Mouse (Mus musculus) ES-Bruce4 (cell line): ENCODE measurements around the gene Cabin1. TPM values are rescaled to one million over a fixed set of nuclear protein-coding genes. Genes with fewer than 3 reads are reported as not detected.

Experiments used
- H3K27ac ChIP-seq: 2 replicates; pipeline ENCODE4 v1.5.1; 2012; ENCODE audit warnings: low read length, inconsistent platforms; ENCODE audit not compliant: insufficient read depth
- H3K27me3 ChIP-seq: 2 replicates; pipeline ENCODE4 v1.6.1; 2012; ENCODE audit warnings: mild to moderate bottlenecking, low read length, inconsistent platforms; ENCODE audit not compliant: control insufficient read depth, poor library complexity, insufficient read depth, severe bottlenecking
- H3K36me3 ChIP-seq: 2 replicates; pipeline ENCODE4 v1.6.1; 2012; ENCODE audit warnings: inconsistent platforms, mild to moderate bottlenecking, low read length, moderate library complexity; ENCODE audit not compliant: control insufficient read depth, poor library complexity, insufficient read depth, severe bottlenecking
- H3K4me1 ChIP-seq: one replicate; pipeline ENCODE4 v1.8.1; 2011; ENCODE audit warnings: low read length; ENCODE audit not compliant: control insufficient read depth, insufficient read depth
- H3K4me3 ChIP-seq: 2 replicates; pipeline ENCODE4 v1.5.1; 2011; ENCODE audit warnings: low read depth, mild to moderate bottlenecking, low read length
- H3K9ac ChIP-seq: 2 replicates; pipeline ENCODE4 v1.6.1; 2012; ENCODE audit warnings: low read depth, mild to moderate bottlenecking, inconsistent platforms; ENCODE audit not compliant: poor library complexity, severe bottlenecking
- H3K9me3 ChIP-seq: replicated peaks from 2 replicates; pipeline ENCODE4 v1.6.1; 2012; ENCODE audit warnings: mild to moderate bottlenecking, low read length, inconsistent platforms; ENCODE audit not compliant: control insufficient read depth, poor library complexity, insufficient read depth, severe bottlenecking
- CTCF ChIP-seq: IDR thresholded peaks from one replicate; pipeline ENCODE4 v1.8.1; 2011; ENCODE audit warnings: low read depth, low read length
- EP300 ChIP-seq: IDR thresholded peaks from 2 replicates; pipeline ENCODE4 v1.6.1; 2011; ENCODE audit warnings: low read depth, low read length; ENCODE audit not compliant: insufficient read depth
- POLR2A ChIP-seq: IDR thresholded peaks from one replicate; pipeline ENCODE4 v1.8.1; 2011; ENCODE audit warnings: low read length; ENCODE audit not compliant: insufficient read depth
- polyA plus RNA-seq: library from polyadenylated mRNA; stranded (reverse); fragments of >200 nt; gene quantifications from 2 replicates; pipeline ENCODE4 v1.2.4, GENCODE M21; 2011; ENCODE audit warnings: low read depth; ENCODE audit not compliant: missing spikeins, insufficient read depth, insufficient read length

Gene Cabin1
- polyA plus RNA-seq, 1 experiment: 41.5 TPM

DNA sequence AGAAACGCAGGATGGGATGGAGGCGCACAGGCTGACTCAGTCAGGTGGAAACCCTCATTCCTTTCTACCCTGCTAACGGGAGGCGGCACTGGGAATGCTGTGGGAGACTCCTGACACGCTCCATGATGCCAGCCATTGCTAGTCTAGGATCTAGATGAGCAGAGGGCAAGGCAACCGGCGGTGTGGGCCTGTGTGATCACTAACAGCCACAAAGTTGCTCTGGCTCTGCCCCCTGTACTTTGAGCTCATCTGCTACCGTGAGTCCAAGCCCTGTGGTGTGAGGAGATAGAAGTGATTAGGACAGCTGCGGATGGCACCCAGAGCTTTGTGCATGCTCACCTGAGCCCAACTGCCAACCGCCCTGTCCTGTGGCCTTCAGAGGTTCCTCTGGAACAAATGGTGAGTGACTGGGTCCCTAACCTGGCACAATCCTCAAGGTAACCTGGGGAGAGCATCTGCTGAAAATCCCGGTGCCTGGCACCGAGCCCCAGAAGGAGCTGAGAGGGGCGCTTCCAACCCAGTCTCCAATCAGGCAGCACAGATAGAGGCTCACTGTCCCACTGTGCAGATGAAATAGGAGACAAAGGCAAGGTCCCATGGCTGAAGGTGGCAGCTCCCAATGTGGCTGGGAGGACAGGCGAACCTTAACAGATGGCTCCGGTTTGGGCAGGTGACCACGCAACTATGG, 112.6 kb downstream of the Cabin1 start:
- H3K4me3 ChIP-seq: no peak overlapping the region
- no peak overlapping the region for H3K9ac ChIP-seq
- peaks cover 24% of the 10 kb centered on the region for H3K4me1 ChIP-seq
- H3K27me3 ChIP-seq: no peaks in the 10 kb centered on the region
- peaks cover 2% of the 10 kb centered on the region; the same call in 1 of the 2 replicates for H3K36me3 ChIP-seq
- H3K27ac ChIP-seq: no peak overlapping the region
- no peak for TF ChIP-seq POLR2A
- no peak for TF ChIP-seq CTCF
- TF ChIP-seq EP300: no peak
- H3K9me3 ChIP-seq: no peaks in the 10 kb centered on the region

DNA sequence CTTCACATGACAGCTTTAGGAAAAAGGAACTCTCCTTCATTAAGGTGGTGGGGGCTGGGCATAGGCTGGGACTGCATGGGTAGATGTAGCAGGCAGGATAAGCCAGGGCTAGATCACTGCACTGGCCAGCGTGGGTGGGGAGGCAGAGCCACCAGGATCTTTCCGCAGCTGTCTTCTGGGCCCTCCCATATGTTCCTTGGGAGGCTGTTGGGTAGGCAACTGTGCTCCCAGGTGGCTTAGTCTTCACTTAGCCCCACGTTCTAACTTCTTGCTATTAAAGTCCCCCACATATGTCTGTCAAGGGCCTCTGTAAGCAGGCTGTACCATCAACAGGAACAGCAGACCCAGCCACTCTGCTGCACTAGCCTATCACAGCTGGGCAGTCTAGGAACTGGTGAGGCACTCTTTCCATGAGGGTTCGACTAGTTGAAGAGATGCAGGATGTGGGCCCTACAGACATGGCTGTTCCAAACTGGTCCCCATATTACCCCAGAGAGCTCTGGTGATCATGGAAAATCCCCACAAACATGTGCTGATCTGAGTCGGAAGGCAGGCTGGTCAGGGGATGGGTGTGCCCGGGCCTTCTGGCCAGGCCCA, 113.7 kb downstream of the Cabin1 start:
- no peak overlapping the region for H3K4me3 ChIP-seq
- H3K27me3 ChIP-seq: no peaks in the 10 kb centered on the region
- H3K27ac ChIP-seq: peak overlapping the region; percentile 91
- peaks cover 27% of the 10 kb centered on the region for H3K4me1 ChIP-seq
- no peak overlapping the region for H3K9ac ChIP-seq
- H3K36me3 ChIP-seq: peaks cover 2% of the 10 kb centered on the region; the same call in 1 of the 2 replicates
- H3K9me3 ChIP-seq: no peaks in the 10 kb centered on the region
- no peak for TF ChIP-seq POLR2A
- no peak for TF ChIP-seq CTCF
- no peak for TF ChIP-seq EP300

DNA sequence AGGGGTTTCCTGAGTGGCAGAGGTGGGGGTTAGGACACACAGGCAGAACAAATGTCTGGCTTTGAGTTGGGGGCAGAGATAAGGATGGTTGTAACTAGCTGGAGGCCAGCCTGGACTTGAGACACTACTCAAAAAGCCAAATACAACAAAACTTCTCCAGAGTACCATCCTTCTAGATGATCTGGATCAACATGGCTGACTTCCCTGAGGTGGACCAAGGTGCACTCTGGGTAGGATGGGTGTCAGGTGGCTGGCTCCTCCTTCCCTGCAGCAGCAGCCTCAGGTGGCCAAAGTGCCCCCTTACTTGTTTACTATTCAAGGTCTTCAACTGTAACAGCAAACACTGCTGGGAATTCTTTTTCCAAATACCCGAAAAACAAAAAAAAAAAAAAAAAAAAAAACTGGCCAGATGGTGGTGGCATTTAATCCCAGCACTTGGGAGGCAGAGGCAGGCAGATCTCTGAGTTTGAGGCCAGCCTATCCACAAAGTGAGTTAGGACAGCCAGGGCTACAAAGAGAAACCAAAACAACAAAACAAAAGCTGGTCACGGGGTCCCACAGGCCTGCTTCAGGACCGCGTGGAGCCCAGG, 114.6 kb downstream of the Cabin1 start:
- peaks cover 2% of the 10 kb centered on the region; the same call in 1 of the 2 replicates for H3K36me3 ChIP-seq
- TF ChIP-seq POLR2A: no peak
- peak; percentile 89; the same call in 1 of the 2 replicates for TF ChIP-seq EP300
- no peak overlapping the region for H3K4me3 ChIP-seq
- peak overlapping the region; percentile 91 for H3K27ac ChIP-seq
- no peaks in the 10 kb centered on the region for H3K9me3 ChIP-seq
- no peaks in the 10 kb centered on the region for H3K27me3 ChIP-seq
- peak overlapping the region; percentile 25; the same call in 1 of the 2 replicates for H3K9ac ChIP-seq
- H3K4me1 ChIP-seq: peaks cover 30% of the 10 kb centered on the region

DNA sequence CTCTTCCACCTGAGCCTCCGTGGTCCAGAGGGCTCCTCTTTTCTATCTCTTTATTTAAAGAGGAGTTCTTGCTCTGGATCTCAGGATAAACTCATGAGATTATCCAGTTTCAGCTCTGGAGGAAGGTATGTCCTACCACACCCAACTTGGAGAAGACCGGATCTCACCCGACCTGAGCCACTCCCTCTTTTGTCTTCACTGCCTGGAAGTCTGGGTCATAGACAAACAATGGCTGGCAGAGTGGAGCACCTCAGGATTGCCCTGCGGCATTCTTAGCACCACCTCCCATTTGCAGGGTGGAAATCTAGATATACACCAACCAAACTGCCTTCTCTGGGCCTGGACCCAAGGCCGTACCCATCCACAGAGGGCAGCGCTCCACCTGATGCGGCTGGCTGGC, 115.1 kb downstream of the Cabin1 start:
- Histone ChIP-seq H3K9ac (no peak overlapping the region), H3K27ac (peak overlapping the region; percentile 91), H3K9me3 (no peaks in the 10 kb centered on the region), H3K4me3 (peak overlapping the region; percentile 5), H3K27me3 (no peaks in the 10 kb centered on the region), H3K4me1 (peaks cover 30% of the 10 kb centered on the region), H3K36me3 (peaks cover 2% of the 10 kb centered on the region; the same call in 1 of the 2 replicates)
- peak; percentile 98 for TF ChIP-seq EP300
- TF ChIP-seq POLR2A: no peak
- no peak for TF ChIP-seq CTCF

DNA sequence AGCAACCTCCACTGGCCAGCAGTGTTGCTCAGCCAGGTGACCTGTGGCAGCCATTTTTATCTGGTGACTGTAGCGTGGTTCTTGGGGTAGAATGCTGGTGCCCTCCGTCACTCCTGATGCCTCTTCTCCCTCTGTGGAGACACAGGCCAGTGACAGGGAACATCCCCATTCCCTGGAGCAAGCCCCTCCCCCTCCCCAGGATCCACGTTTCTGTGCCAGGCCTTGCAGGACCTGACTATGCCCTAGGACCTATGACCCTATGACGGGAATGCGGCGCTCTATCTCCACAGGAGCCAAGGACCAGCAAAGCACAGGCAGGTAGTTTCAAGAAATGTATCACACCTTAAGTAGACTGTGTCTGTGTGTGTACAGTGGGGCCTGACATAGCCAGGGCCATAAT, 116.0 kb downstream of the Cabin1 start:
- H3K27ac ChIP-seq: peak overlapping the region; percentile 85
- peaks cover 30% of the 10 kb centered on the region for H3K4me1 ChIP-seq
- H3K27me3 ChIP-seq: no peaks in the 10 kb centered on the region
- H3K4me3 ChIP-seq: 0 out of 2 replicates have a peak overlapping the region, but pooled peaks have one; percentile 5
- no peak overlapping the region for H3K9ac ChIP-seq
- no peak for TF ChIP-seq POLR2A
- H3K9me3 ChIP-seq: no peaks in the 10 kb centered on the region
- peaks cover 2% of the 10 kb centered on the region; the same call in 1 of the 2 replicates for H3K36me3 ChIP-seq

DNA sequence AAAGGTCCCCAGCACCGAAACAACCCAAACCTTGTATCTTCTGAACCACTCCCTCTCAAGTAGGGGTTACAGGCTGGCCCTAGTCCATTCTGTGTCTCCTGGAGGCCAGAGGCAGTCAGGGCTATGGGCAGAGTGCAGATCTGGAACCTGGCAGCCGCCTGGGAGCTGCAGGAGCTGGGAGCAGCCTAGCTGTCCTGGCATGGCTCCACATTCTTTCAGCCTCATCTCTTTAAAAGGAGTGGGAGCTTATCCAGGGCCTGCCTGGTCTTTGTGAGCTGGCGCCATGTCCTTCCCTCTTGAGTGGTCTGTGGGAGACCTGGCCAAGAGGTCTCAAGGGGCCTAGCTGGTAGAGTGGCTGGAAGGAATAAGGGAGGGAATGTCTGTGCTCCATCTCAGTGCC, 116.8 kb downstream of the Cabin1 start:
- H3K27me3 ChIP-seq: no peaks in the 10 kb centered on the region
- no peaks in the 10 kb centered on the region for H3K9me3 ChIP-seq
- peaks cover 33% of the 10 kb centered on the region for H3K4me1 ChIP-seq
- H3K4me3 ChIP-seq: no peak overlapping the region
- TF ChIP-seq EP300: no peak
- TF ChIP-seq POLR2A: no peak
- no peak for TF ChIP-seq CTCF
- H3K9ac ChIP-seq: no peak overlapping the region
- H3K36me3 ChIP-seq: no peaks in the 10 kb centered on the region
- H3K27ac ChIP-seq: 0 out of 2 replicates have a peak overlapping the region, but pooled peaks have one; percentile 7
